Mouse (Mus musculus) intestine, embryonic 14.5 days (tissue): ENCODE measurements around the gene Itpka. TPM values are rescaled to one million over a fixed set of nuclear protein-coding genes. Genes with fewer than 3 reads are reported as not detected.
"Not testable (repeated sequence)": the region's sequence is repeated elsewhere in the genome, so short reads cannot be mapped to it uniquely, and the experiment has no call there.

Source experiments
- ATAC-seq: fragments of 200-750 bp; cut with Nextera tagmentation; replicated peaks from 2 replicates; pipeline ENCODE4 v1.8.0; 2017; ENCODE audit warnings: low read depth, moderate number of reproducible peaks, moderate TSS enrichment, moderate library complexity; ENCODE audit not compliant: low FRiP score, low TSS enrichment
- DNase-seq: peaks from one replicate; pipeline ENCODE4 v3.0.0-alpha.2; 2018; ENCODE audit warnings: low spot score
- H3K27ac ChIP-seq: fragments of 300-500 bp; sonication (generic); 2 replicates; pipeline ENCODE4 v1.5.1; 2014; ENCODE audit warnings: low read depth, mild to moderate bottlenecking, control low read depth
- H3K27me3 ChIP-seq: fragments of 300-500 bp; sonication (generic); replicated peaks from 2 replicates; pipeline ENCODE4 v1.6.1; 2014; ENCODE audit warnings: low read length, control low read depth; ENCODE audit not compliant: control insufficient read depth, insufficient read depth
- H3K36me3 ChIP-seq: fragments of 300-500 bp; sonication (generic); 2 replicates; pipeline ENCODE4 v1.6.1; 2014; ENCODE audit warnings: low read length, control low read depth; ENCODE audit not compliant: control insufficient read depth, insufficient read depth
- H3K4me1 ChIP-seq: fragments of 300-500 bp; sonication (generic); replicated peaks from 2 replicates; pipeline ENCODE4 v1.6.1; 2014; ENCODE audit warnings: low read length, control low read depth, mixed read lengths; ENCODE audit not compliant: control insufficient read depth, insufficient read depth
- H3K4me2 ChIP-seq: fragments of 300-500 bp; sonication (generic); 2 replicates; pipeline ENCODE4 v1.6.1; 2014; ENCODE audit warnings: low read length
- H3K4me3 ChIP-seq: fragments of 300-500 bp; sonication (generic); 2 replicates; pipeline ENCODE4 v1.5.1; 2014; ENCODE audit warnings: low read depth, low read length, control low read depth, mixed read lengths
- H3K9ac ChIP-seq: fragments of 300-500 bp; sonication (generic); 2 replicates; pipeline ENCODE4 v1.6.1; 2014; ENCODE audit warnings: mild to moderate bottlenecking, low read length
- H3K9me3 ChIP-seq: fragments of 300-500 bp; sonication (generic); 2 replicates; pipeline ENCODE4 v1.6.1; 2016; ENCODE audit warnings: low read length, control low read depth; ENCODE audit not compliant: control insufficient read depth
- WGBS: fragments of 180-500 bp; shearing (Covaris S2); extraction: QIAGEN DNeasy Blood & Tissue Kit; methylation state at CpG from one replicate; pipeline ENCODE4 v1.1.7; 2014; 5-methylcytosine and 5-hydroxymethylcytosine counted together
- polyA plus RNA-seq: library from polyadenylated mRNA; unstranded; fragments of >200 nt; fragmentation: Nextera tagmentation; extraction: Ambion mirVana; gene quantifications from 2 replicates; pipeline ENCODE4 v1.2.1, GENCODE M21; 2014

The Itpka gene
- polyA plus RNA-seq: 7.2 and 7.4 TPM in 2 replicates

GRCm38 (mm10) chr2:119741581-119742411 lies at the start of gene Itpka:
TSS of gene Itpka (plus strand) at chr2:119742337.
- WGBS: under 1% methylated on average over 48 of the region's 53 CpGs
- DNase-seq: peak; percentile 91
- peak within 1 kb of the TSS; percentile 78 for H3K27ac ChIP-seq

GRCm38 (mm10) chr2:119694826-119695225 lies 47.3 kb upstream of the Itpka start:
- Histone ChIP-seq H3K9ac (no peak overlapping the region), H3K4me3 (no peak overlapping the region), H3K27ac (no peak overlapping the region), H3K36me3 (peaks cover 34% of the 10 kb centered on the region), H3K4me1 (no peaks in the 10 kb centered on the region), H3K9me3 (no peaks in the 10 kb centered on the region), H3K4me2 (no peak overlapping the region), H3K27me3 (no peaks in the 10 kb centered on the region)
- DNase-seq (no peak), ATAC-seq (no peak)
- 96% methylated on average over 2 of the region's 2 CpGs for WGBS

More at GRCm38 (mm10) chr2:119741581-119742411, at the start of gene Itpka:
- H3K9ac ChIP-seq: peak within 1 kb of the TSS; percentile 51
- H3K27me3 ChIP-seq: peaks cover 37% of the 10 kb centered on the region
- no peaks in the 10 kb centered on the region for H3K36me3 ChIP-seq
- H3K4me3 ChIP-seq: peak within 1 kb of the TSS; percentile 54
- H3K9me3 ChIP-seq: no peaks in the 10 kb centered on the region
- ATAC-seq: peak; percentile 65
- peak within 1 kb of the TSS; percentile 100 for H3K4me2 ChIP-seq
- H3K4me1 ChIP-seq: peaks cover 31% of the 10 kb centered on the region

GRCm38 (mm10) chr2:119696111-119696510 lies 46.0 kb upstream of the Itpka start:
- Histone ChIP-seq H3K36me3 (peaks cover 28% of the 10 kb centered on the region), H3K27ac (no peak overlapping the region), H3K9me3 (no peaks in the 10 kb centered on the region), H3K4me1 (no peaks in the 10 kb centered on the region), H3K4me2 (no peak overlapping the region), H3K9ac (no peak overlapping the region), H3K27me3 (no peaks in the 10 kb centered on the region), H3K4me3 (no peak overlapping the region)
- 73% methylated on average over 1 of the region's 1 CpGs for WGBS
- ATAC-seq (no peak), DNase-seq (no peak)

- 87% methylated on average over 2 of the region's 2 CpGs for WGBS
- Histone ChIP-seq H3K9ac (no peak overlapping the region), H3K4me2 (no peak overlapping the region), H3K27me3 (no peaks in the 10 kb centered on the region), H3K36me3 (peaks cover 32% of the 10 kb centered on the region), H3K9me3 (no peaks in the 10 kb centered on the region), H3K4me1 (no peaks in the 10 kb centered on the region), H3K4me3 (no peak overlapping the region), H3K27ac (no peak overlapping the region)
- ATAC-seq (no peak), DNase-seq (no peak)
Measured at GRCm38 (mm10) chr2:119698472-119698871, 43.7 kb upstream of the Itpka start.

GRCm38 (mm10) chr2:119699962-119700361 lies 42.2 kb upstream of the Itpka start:
- ATAC-seq: no peak
- 93% methylated on average over 3 of the region's 3 CpGs for WGBS
- no peak overlapping the region for H3K9ac ChIP-seq

GRCm38 (mm10) chr2:119703171-119703570 lies 39.0 kb upstream of the Itpka start:
- Histone ChIP-seq H3K36me3 (peaks cover 50% of the 10 kb centered on the region), H3K4me2 (no peak overlapping the region), H3K4me1 (no peaks in the 10 kb centered on the region), H3K9me3 (no peaks in the 10 kb centered on the region), H3K27ac (no peak overlapping the region), H3K27me3 (no peaks in the 10 kb centered on the region), H3K9ac (no peak overlapping the region), H3K4me3 (no peak overlapping the region)
- ATAC-seq (no peak), DNase-seq (no peak)
- WGBS: 94% methylated on average over 2 of the region's 2 CpGs

More at GRCm38 (mm10) chr2:119699962-119700361, 42.2 kb upstream of the Itpka start:
- no peak for DNase-seq
- Histone ChIP-seq H3K27me3 (no peaks in the 10 kb centered on the region), H3K36me3 (peaks cover 32% of the 10 kb centered on the region), H3K27ac (no peak overlapping the region), H3K4me2 (no peak overlapping the region), H3K4me1 (no peaks in the 10 kb centered on the region), H3K9me3 (no peaks in the 10 kb centered on the region), H3K4me3 (no peak overlapping the region)

- WGBS: 76% methylated on average over 3 of the region's 3 CpGs
- no peak overlapping the region for H3K4me3 ChIP-seq
- peaks cover 76% of the 10 kb centered on the region for H3K36me3 ChIP-seq
- no peaks in the 10 kb centered on the region for H3K27me3 ChIP-seq
- H3K9ac ChIP-seq: no peak overlapping the region
- ATAC-seq (no peak), DNase-seq (no peak)
- H3K4me2 ChIP-seq: no peak overlapping the region
- no peaks in the 10 kb centered on the region for H3K9me3 ChIP-seq
- no peaks in the 10 kb centered on the region for H3K4me1 ChIP-seq
- no peak overlapping the region for H3K27ac ChIP-seq
Measured at GRCm38 (mm10) chr2:119707676-119708075, 34.5 kb upstream of the Itpka start.

- no peaks in the 10 kb centered on the region for H3K4me1 ChIP-seq
- H3K4me3 ChIP-seq: no peak overlapping the region
- no peaks in the 10 kb centered on the region for H3K9me3 ChIP-seq
- H3K4me2 ChIP-seq: no peak overlapping the region
- H3K36me3 ChIP-seq: peaks cover 81% of the 10 kb centered on the region
- no peak for DNase-seq
- H3K9ac ChIP-seq: no peak overlapping the region
- H3K27me3 ChIP-seq: no peaks in the 10 kb centered on the region
- 91% methylated on average over 3 of the region's 3 CpGs for WGBS
- no peak for ATAC-seq
- H3K27ac ChIP-seq: no peak overlapping the region
Measured at GRCm38 (mm10) chr2:119710011-119710410, 32.1 kb upstream of the Itpka start.

GRCm38 (mm10) chr2:119715868-119716267 lies 26.3 kb upstream of the Itpka start:
- H3K4me2 ChIP-seq, H3K4me1 ChIP-seq, DNase-seq, ATAC-seq, H3K27me3 ChIP-seq, H3K27ac ChIP-seq, H3K4me3 ChIP-seq, H3K9ac ChIP-seq, H3K9me3 ChIP-seq: not testable (repeated sequence)
- 89% methylated on average over 2 of the region's 2 CpGs for WGBS
- peaks cover 82% of the 10 kb centered on the region for H3K36me3 ChIP-seq
